Mouse (Mus musculus): Measurements from ENCODE around the gene Etnk1. TPM values are rescaled to one million over a fixed set of nuclear protein-coding genes. Genes with fewer than 3 reads are reported as not detected.

Gene Etnk1
- polyA plus RNA-seq, 1 experiment from 2014 or later = 43.8 TPM

DNA sequence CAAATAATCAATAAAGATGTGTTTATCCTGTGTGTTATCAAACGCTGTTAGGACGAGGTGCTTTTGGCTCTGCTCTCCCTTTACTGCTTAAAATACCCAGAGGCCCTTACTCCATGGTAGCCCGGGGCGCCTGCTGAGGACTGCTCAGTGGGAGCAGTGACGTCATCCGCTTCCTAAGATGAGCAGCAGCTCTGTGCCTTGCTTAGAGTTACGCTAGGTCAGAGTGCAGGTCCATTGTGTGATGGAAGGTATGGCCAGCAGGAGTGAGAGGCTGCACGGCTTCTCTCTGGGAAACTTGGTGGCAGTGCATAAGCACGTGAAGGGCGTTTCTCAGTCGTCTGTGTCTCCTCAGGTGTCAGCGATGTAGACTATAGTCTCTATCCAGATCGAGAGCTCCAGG is 30.0 kb downstream of the Etnk1 start:
- H3K4me3 ChIP-seq = no peak overlapping the region
- no peak overlapping the region for H3K4me2 ChIP-seq
- H3K4me1 ChIP-seq (replicated peaks) = no peaks in the 10 kb centered on the region
- WGBS = 90% methylated on average over 13 of the region's 13 CpGs
- no peaks in the 10 kb centered on the region for H3K9me3 ChIP-seq
- ATAC-seq (ENCODE audit: low FRiP score, low read depth) = no peak
- H3K27ac ChIP-seq (replicated peaks) = no peak overlapping the region
- no peak overlapping the region for H3K9ac ChIP-seq
- H3K27me3 ChIP-seq = no peaks in the 10 kb centered on the region
- H3K36me3 ChIP-seq = peaks cover 32% of the 10 kb centered on the region

DNA sequence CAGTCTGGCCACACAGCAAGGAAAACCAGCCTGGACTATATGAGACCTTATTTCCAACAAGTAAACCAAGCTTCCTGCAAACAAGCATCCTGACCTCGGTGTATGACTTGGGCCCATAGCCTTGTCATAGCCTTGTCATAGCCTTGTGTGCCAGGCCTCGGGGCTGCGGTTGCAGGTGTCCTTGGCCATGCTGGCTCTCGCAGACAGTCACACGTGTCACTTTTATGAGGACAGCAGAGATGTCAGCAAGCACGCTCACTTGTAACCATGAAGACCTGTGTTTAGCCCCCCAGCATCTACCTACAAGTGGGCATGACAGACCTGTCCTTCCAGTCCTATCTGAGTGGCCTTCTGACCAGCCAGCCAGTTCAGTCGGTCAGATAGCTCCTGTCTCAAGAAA is 31.4 kb downstream of the Etnk1 start:
- no peak for ATAC-seq (ENCODE audit: low FRiP score, low read depth)

DNA sequence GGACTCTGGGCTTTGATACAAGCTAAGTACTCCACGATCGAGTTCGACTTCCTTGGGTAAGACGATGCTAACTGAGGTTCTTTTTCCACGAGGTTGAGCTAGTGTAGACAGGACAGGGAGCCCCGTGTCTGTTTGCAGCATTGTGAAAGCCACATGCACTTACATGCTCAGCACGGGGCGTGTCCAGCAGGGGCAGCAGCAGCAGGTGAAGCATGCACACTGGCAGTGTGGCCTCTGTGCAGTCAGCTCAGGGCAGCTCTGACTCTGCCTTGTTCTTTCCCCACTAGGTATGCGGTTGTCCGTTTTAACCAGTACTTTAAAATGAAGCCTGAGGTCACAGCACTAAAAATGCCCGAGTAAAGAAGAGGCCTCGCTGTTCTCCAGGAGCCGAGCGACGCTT is 36.1 kb downstream of the Etnk1 start:
- Histone ChIP-seq H3K9ac (no peak overlapping the region), H3K27me3 (no peaks in the 10 kb centered on the region), H3K4me3 (no peak overlapping the region), H3K9me3 (no peaks in the 10 kb centered on the region), H3K4me1 (replicated peaks) (no peaks in the 10 kb centered on the region), H3K4me2 (no peak overlapping the region), H3K27ac (replicated peaks) (no peak overlapping the region), H3K36me3 (peaks cover 11% of the 10 kb centered on the region; the same call in 1 of the 2 replicates)
- WGBS = 95% methylated on average over 15 of the region's 15 CpGs
- no peak for ATAC-seq (ENCODE audit: low FRiP score, low read depth)

More for the DNA sequence above, 31.4 kb downstream of the Etnk1 start:
- no peaks in the 10 kb centered on the region for H3K27me3 ChIP-seq
- H3K4me2 ChIP-seq = no peak overlapping the region
- no peak overlapping the region for H3K9ac ChIP-seq
- H3K9me3 ChIP-seq = no peaks in the 10 kb centered on the region
- H3K36me3 ChIP-seq = peaks cover 34% of the 10 kb centered on the region
- 94% methylated on average over 7 of the region's 7 CpGs for WGBS
- no peak overlapping the region for H3K4me3 ChIP-seq
- no peaks in the 10 kb centered on the region for H3K4me1 ChIP-seq (replicated peaks)
- no peak overlapping the region for H3K27ac ChIP-seq (replicated peaks)

DNA sequence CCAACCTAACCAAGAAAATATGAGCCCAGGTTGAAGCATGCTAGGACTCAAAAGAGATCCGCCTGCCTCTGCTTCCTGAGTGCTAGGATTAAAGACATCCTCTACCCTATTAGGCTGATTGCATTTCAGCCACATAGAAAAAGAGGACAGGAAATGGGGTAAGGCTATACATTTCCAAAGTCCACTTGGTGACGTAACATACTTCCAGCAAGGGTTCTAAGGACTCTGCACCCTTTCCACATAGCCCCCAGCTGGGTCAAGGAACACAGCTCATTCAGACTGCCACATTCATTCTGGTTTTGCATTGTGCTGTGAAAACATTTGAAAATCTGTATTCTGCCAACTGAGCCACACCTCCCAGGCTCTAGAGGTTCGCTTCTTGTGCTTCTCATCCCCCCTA is 41.9 kb downstream of the Etnk1 start:
- Histone ChIP-seq H3K4me3 (no peak overlapping the region), H3K4me1 (replicated peaks) (no peaks in the 10 kb centered on the region), H3K4me2 (no peak overlapping the region), H3K36me3 (peaks cover 7% of the 10 kb centered on the region; the same call in 1 of the 2 replicates), H3K27me3 (no peaks in the 10 kb centered on the region), H3K9me3 (no peaks in the 10 kb centered on the region), H3K27ac (replicated peaks) (no peak overlapping the region), H3K9ac (no peak overlapping the region)
- WGBS = 99% methylated on average over 3 of the region's 3 CpGs
- no peak for ATAC-seq (ENCODE audit: low FRiP score, low read depth)

DNA sequence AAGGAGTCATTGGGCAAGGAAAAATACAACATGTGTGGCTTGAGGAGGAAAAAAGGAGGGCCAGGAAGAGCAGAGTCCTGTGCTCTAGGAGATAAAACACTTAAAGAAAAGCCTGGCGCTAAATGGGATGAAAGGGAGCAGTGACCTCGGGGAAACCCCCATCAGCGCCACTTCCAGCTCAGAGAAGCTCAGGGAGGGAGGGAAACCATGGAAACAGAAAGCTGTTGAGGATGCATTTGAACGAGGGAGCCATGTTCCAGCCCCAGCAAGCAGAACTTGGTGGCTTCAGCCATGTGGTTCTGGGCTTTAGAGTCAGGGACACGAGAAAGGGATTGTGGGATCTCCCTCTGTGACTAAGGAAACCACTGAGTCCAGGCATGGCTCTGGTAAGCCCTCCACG is 45.7 kb downstream of the Etnk1 start:
- no peak overlapping the region for H3K4me2 ChIP-seq
- no peak overlapping the region for H3K4me3 ChIP-seq
- WGBS = 69% methylated on average over 6 of the region's 6 CpGs
- no peaks in the 10 kb centered on the region for H3K27me3 ChIP-seq
- no peaks in the 10 kb centered on the region for H3K4me1 ChIP-seq (replicated peaks)
- H3K9ac ChIP-seq = no peak overlapping the region
- peaks cover 7% of the 10 kb centered on the region; the same call in 1 of the 2 replicates for H3K36me3 ChIP-seq
- no peak overlapping the region for H3K27ac ChIP-seq (replicated peaks)
- ATAC-seq (ENCODE audit: low FRiP score, low read depth) = no peak
- H3K9me3 ChIP-seq = no peaks in the 10 kb centered on the region

DNA sequence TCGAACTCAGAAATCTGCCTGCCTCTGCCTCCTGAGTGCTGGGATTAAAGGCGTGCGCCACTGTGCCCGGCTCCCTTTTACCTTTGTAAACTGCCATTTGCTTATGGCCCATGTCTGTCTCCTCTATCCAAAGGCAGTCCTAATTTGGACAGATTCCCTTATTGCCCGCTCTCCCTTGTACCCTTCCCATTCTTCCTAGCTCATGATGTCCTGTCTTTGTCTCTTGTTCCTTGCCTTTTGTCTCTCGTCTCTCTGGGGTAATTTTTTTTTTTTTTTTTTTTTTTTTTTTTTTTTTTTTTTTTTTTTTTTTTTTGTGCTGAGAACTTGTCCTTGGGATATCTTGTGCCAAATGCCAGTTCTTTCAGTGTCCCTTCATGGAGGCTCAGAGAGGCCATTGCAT is 46.4 kb downstream of the Etnk1 start:
- ATAC-seq (ENCODE audit: low FRiP score, low read depth) = no peak
- H3K4me3 ChIP-seq = no peak overlapping the region
- peaks cover 7% of the 10 kb centered on the region; the same call in 1 of the 2 replicates for H3K36me3 ChIP-seq
- H3K27ac ChIP-seq (replicated peaks) = no peak overlapping the region
- no peaks in the 10 kb centered on the region for H3K4me1 ChIP-seq (replicated peaks)
- H3K9ac ChIP-seq = no peak overlapping the region
- no peak overlapping the region for H3K4me2 ChIP-seq
- H3K9me3 ChIP-seq = no peaks in the 10 kb centered on the region
- H3K27me3 ChIP-seq = no peaks in the 10 kb centered on the region
- WGBS = 90% methylated on average over 6 of the region's 6 CpGs

DNA sequence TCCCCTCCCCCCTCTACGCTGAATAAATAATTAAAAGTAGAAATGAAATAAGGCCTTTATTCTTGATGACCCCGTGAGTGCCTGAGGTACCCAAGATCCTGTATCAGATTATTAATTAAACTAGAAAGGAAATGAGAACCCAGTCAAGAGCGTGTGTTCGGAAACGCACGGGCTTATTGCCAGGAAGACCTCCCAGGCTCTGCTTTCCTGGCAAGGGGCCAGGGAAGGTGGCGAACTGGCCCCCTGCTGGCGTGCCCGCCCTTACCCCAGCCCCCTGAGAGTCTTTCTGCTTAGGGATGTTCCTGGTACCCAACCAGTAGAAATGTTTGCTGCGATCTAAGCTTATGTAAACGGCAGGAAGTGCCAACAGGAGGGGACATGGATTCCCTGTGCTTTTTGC is 49.2 kb downstream of the Etnk1 start:
- 65% methylated on average over 11 of the region's 11 CpGs for WGBS
- no peak overlapping the region for H3K4me2 ChIP-seq
- no peaks in the 10 kb centered on the region for H3K9me3 ChIP-seq
- H3K27me3 ChIP-seq = no peaks in the 10 kb centered on the region
- ATAC-seq (ENCODE audit: low FRiP score, low read depth) = no peak
- no peak overlapping the region for H3K9ac ChIP-seq
- no peak overlapping the region for H3K27ac ChIP-seq (replicated peaks)
- no peaks in the 10 kb centered on the region for H3K4me1 ChIP-seq (replicated peaks)
- H3K4me3 ChIP-seq = no peak overlapping the region
- H3K36me3 ChIP-seq = no peaks in the 10 kb centered on the region

DNA sequence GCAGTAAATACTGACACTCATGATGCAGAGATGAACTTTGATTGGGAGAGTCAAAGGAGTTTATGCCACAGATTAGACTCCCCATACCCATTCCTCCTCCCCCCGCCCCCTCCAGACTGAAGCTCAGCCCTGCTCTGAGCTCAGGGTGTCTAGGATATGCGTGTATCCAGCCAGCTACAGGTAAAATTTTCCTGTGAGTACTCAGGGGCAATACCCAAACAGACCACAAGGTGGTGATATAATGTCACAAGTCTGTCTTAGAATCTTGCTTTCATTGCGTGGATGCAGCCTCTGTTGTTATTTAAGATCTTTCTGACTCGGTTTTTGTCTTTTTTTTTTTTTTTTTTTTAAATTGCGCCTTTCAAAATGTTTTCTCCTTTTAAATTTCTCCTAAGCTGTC is 52.3 kb downstream of the Etnk1 start:
- no peak for ATAC-seq (ENCODE audit: low FRiP score, low read depth)
- no peak overlapping the region for H3K4me3 ChIP-seq
- no peak overlapping the region for H3K27ac ChIP-seq (replicated peaks)
- no peak overlapping the region for H3K9ac ChIP-seq
- H3K9me3 ChIP-seq = no peaks in the 10 kb centered on the region
- no peak overlapping the region for H3K4me2 ChIP-seq
- no peaks in the 10 kb centered on the region for H3K27me3 ChIP-seq
- H3K4me1 ChIP-seq (replicated peaks) = no peaks in the 10 kb centered on the region
- 5% methylated on average over 5 of the region's 5 CpGs for WGBS
- no peaks in the 10 kb centered on the region for H3K36me3 ChIP-seq

DNA sequence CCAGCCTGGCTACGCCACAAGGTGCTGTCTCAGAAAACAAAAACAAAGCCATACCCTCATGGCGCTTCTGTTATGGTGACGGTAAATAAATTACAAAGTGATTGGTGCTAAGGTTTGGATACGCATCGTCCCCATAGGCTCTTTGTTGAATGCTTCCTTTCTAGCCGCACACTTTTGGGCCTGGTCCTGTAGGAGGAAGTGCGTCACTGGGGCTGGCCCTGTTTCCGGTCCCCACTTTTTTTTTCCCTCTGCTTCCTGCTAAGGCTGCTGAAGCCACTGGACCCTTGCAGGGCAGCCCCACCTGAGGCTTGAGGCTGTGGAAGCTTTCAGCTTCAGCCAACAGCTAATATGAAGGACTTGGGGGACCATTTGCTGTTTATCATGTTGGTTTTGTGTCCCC is 54.2 kb downstream of the Etnk1 start:
- Histone ChIP-seq H3K27me3 (no peaks in the 10 kb centered on the region), H3K4me2 (no peak overlapping the region), H3K4me3 (no peak overlapping the region), H3K9me3 (no peaks in the 10 kb centered on the region), H3K9ac (no peak overlapping the region), H3K27ac (replicated peaks) (no peak overlapping the region), H3K4me1 (replicated peaks) (no peaks in the 10 kb centered on the region), H3K36me3 (no peaks in the 10 kb centered on the region)
- 87% methylated on average over 8 of the region's 8 CpGs for WGBS
- ATAC-seq (ENCODE audit: low FRiP score, low read depth) = no peak

DNA sequence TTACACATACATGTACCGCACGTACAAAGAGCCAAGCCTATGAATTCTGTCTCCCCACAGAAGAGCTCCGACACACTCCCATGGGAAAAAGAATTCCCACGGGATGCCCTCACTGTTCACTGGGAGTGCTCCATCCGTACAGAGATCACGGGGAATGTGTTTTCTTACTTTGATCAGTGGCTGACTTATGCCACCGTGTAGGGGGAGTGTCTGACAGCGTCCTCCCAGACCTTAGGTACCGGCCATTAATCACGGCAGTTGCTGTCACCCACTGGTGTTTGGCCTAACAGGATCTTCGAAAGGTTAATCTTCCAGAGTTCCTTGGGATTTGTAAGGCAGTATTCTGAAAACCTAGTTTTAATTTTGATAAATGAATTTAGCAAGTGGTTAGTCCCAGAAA is 57.0 kb downstream of the Etnk1 start:
- H3K27me3 ChIP-seq = no peaks in the 10 kb centered on the region
- WGBS = 71% methylated on average over 11 of the region's 11 CpGs

DNA sequence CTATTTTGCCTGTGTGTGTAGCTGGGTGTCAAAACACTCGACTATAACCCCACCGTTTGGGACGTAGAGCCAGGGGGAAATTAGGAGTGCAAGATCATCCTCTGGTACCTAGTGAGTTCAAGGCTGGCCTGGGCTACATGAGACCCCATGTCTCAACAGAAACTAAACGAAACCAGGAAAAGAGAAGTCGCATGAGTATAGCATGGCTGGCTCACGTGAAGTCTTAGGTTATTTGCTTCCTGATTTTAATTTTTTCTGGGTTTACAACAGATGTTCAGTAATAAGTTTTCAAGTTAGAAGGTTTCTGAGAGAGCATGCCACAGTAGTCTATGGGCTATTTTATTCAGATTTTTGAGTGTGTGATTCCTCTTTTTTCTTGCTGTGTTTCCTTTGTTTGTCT is 57.9 kb downstream of the Etnk1 start:
- WGBS = 75% methylated on average over 6 of the region's 6 CpGs
- H3K4me3 ChIP-seq = no peak overlapping the region

More for the DNA sequence above, 57.0 kb downstream of the Etnk1 start:
- Histone ChIP-seq H3K4me1 (replicated peaks) (no peaks in the 10 kb centered on the region), H3K9ac (no peak overlapping the region), H3K27ac (replicated peaks) (no peak overlapping the region), H3K4me3 (no peak overlapping the region), H3K9me3 (no peaks in the 10 kb centered on the region), H3K36me3 (no peaks in the 10 kb centered on the region), H3K4me2 (no peak overlapping the region)
- ATAC-seq (ENCODE audit: low FRiP score, low read depth) = no peak

DNA sequence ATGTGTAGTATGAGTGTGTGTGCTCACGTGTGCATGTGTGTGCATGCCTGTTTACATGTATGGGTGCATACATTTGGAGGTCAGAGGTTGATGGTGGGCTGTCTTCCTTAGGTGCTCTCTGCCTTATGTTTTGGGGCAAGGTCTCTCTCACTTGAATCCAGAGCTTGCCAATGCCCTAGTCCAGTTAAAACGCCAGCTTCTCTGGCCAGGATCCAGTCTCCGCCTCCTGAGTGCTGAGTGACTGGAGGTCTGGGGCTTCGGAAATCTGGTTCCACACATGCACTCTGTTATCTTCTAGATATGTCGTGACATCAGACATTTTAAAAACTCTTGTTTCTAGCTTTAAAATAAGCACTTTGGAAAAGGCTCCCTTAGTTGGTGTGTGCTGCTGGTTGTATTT is 61.7 kb downstream of the Etnk1 start:
- Histone ChIP-seq H3K4me1 (replicated peaks) (no peaks in the 10 kb centered on the region), H3K4me3 (no peak overlapping the region), H3K9me3 (no peaks in the 10 kb centered on the region), H3K4me2 (no peak overlapping the region), H3K27me3 (no peaks in the 10 kb centered on the region), H3K9ac (no peak overlapping the region), H3K36me3 (no peaks in the 10 kb centered on the region), H3K27ac (replicated peaks) (no peak overlapping the region)
- ATAC-seq (ENCODE audit: low FRiP score, low read depth) = no peak
- 84% methylated on average over 5 of the region's 5 CpGs for WGBS

More for the DNA sequence above, 57.9 kb downstream of the Etnk1 start:
- ATAC-seq (ENCODE audit: low FRiP score, low read depth) = no peak
- no peak overlapping the region for H3K9ac ChIP-seq
- no peak overlapping the region for H3K4me2 ChIP-seq
- H3K27me3 ChIP-seq = no peaks in the 10 kb centered on the region
- H3K9me3 ChIP-seq = no peaks in the 10 kb centered on the region
- H3K27ac ChIP-seq (replicated peaks) = no peak overlapping the region
- no peaks in the 10 kb centered on the region for H3K36me3 ChIP-seq
- no peaks in the 10 kb centered on the region for H3K4me1 ChIP-seq (replicated peaks)

DNA sequence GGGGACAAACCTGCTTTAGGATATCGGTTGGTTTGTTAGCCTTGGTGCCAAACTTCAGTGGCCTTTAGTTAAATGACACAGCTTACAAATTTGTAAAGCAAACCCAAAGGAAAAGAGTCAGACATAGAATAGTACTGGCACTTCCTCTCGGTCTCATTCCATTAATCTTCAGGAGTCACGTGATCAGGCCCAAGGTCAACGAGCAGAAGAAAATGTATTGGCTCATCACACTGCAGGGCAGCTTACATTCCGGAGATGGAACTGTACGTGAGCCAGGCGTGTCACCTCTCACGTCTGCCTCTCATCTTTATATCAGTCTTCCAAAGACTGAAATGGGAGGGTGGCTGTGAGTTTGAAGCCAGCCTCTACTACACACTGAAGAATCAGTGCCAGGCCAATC is 62.9 kb downstream of the Etnk1 start:
- H3K36me3 ChIP-seq = no peaks in the 10 kb centered on the region
- 74% methylated on average over 8 of the region's 8 CpGs for WGBS
- H3K4me3 ChIP-seq = no peak overlapping the region
- no peak overlapping the region for H3K4me2 ChIP-seq
- no peak overlapping the region for H3K9ac ChIP-seq
- no peaks in the 10 kb centered on the region for H3K9me3 ChIP-seq
- H3K27me3 ChIP-seq = no peaks in the 10 kb centered on the region
- H3K4me1 ChIP-seq (replicated peaks) = no peaks in the 10 kb centered on the region
- no peak overlapping the region for H3K27ac ChIP-seq (replicated peaks)
- no peak for ATAC-seq (ENCODE audit: low FRiP score, low read depth)
